ENCODE assay signal across 20 mouse cellular contexts in genomic region chr2:128890661-128891335, GRCm38 (mm10). TPM values are rescaled to one million over a fixed set of nuclear protein-coding genes. Genes with fewer than 3 reads are reported as not detected.
DNase-seq lines count a peak whose midpoint lies in the region; ATAC-seq and TF ChIP-seq lines count a peak whose summit lies in the region.
"Had no signal": no experiment of that assay in that cellular context is flagged by ENCODE, and none has a peak within 500 bp of the region (broad histone marks: within the 10 kb centered on the region; RNA-seq: fewer than 3 reads in every experiment).

No protein-coding gene starts in this region.

- H3K36me3 ChIP-seq in liver, postnatal 0 days (replicated peaks; ENCODE audit: insufficient read depth, low read length): no peaks in the 10 kb centered on the region
- H3K36me3 ChIP-seq: forebrain, embryonic 15.5 days; heart, embryonic 10.5 days; limb, embryonic 12.5 days; lung, embryonic 15.5 days had no signal

- no peaks in the 10 kb centered on the region for H3K9me3 ChIP-seq in liver, postnatal 0 days (ENCODE audit: low read length)
- H3K9me3 ChIP-seq: forebrain, embryonic 15.5 days; heart, embryonic 10.5 days; lung, embryonic 15.5 days had no signal

- 83% methylated on average over 4 of the region's 4 CpGs for WGBS in liver, postnatal 0 days (ENCODE audit: insufficient replicate concordance)

- peak; percentile 7 for DNase-seq in embryo, embryonic 10.5 days (ENCODE audit: low spot score)
- no peak for DNase-seq in embryo, embryonic 9.5 days (ENCODE audit: extremely low spot score)
- DNase-seq in liver, postnatal 0 days: no peak
- DNase-seq in liver (no peak), ES-CJ7 (ENCODE audit: low read depth, low spot score) (peak; percentile 77)
- DNase-seq in induced T-regulatory cell, adult 2 months (ENCODE audit: low read depth): peak; percentile 27
- DNase-seq in ovary, postnatal 36 days (ENCODE audit: low spot score): no peak
- DNase-seq in gastrocnemius, adult 8-10 months (ENCODE audit: low spot score in 2 of 2): no peak
- DNase-seq: adrenal gland, postnatal 14 days; gastrocnemius, postnatal 14 days; kidney, postnatal 36 days; right cerebral cortex, postnatal 25 days; thymus, postnatal 14 days had no signal

- TF ChIP-seq EP300 in liver, postnatal 0 days (IDR thresholded peaks at IDR 0.05; ENCODE audit: low read depth): no peak

- no peak overlapping the region for H3K4me2 ChIP-seq in liver, postnatal 0 days (ENCODE audit: low read depth, low read length)
- H3K4me2 ChIP-seq: forebrain, embryonic 15.5 days; limb, embryonic 12.5 days; lung, embryonic 15.5 days had no signal

- H3K4me3 ChIP-seq in liver, postnatal 0 days (ENCODE audit: low read depth, low read length): no peak overlapping the region
- H3K4me3 ChIP-seq: forebrain, embryonic 15.5 days; heart, embryonic 10.5 days; limb, embryonic 12.5 days; lung, embryonic 15.5 days; megakaryocyte, embryonic 14.5 days had no signal

- no peak for ATAC-seq in liver, postnatal 0 days
- ATAC-seq: forebrain, embryonic 15.5 days; intestine, embryonic 16.5 days had no signal

- no peaks in the 10 kb centered on the region for H3K27me3 ChIP-seq in liver, postnatal 0 days (ENCODE audit: insufficient read depth, low read length)
- H3K27me3 ChIP-seq: forebrain, embryonic 15.5 days; lung, embryonic 15.5 days had no signal

- no peaks in the 10 kb centered on the region for H3K4me1 ChIP-seq in liver, postnatal 0 days (ENCODE audit: insufficient read depth)
- H3K4me1 ChIP-seq: lung, embryonic 15.5 days had no signal

- no peak overlapping the region for H3K9ac ChIP-seq in liver, postnatal 0 days (replicated peaks)
- H3K9ac ChIP-seq: forebrain, embryonic 15.5 days; limb, embryonic 12.5 days; lung, embryonic 15.5 days had no signal

- no peak overlapping the region for H3K27ac ChIP-seq in liver, postnatal 0 days (ENCODE audit: low read depth)
- H3K27ac ChIP-seq: forebrain, embryonic 15.5 days; heart, embryonic 10.5 days; limb, embryonic 12.5 days; lung, embryonic 15.5 days had no signal

- TF ChIP-seq CTCF in liver, postnatal 0 days (IDR thresholded peaks at IDR 0.05; ENCODE audit: low read depth): peak; percentile 54

RNA-seq across cellular contexts. Expression of gene Fbln7, which starts 28.0 kb away (rescaled TPM):
- 0.09 and 0.16 TPM in 2 replicates for polyA plus RNA-seq in liver, postnatal 0 days (2015; fragmentation: Nextera tagmentation; extraction: Ambion mirVana)
- 1 to 10 TPM; 1.4 to 2.7 (median 1.8) TPM for total RNA-seq in gastrocnemius, adult 8-10 months (2022)
- total RNA-seq: neutrophil, adult 5-6 weeks had no signal

RNA-seq across cellular contexts. Expression of gene Zc3h8, which starts 53.1 kb away (rescaled TPM):
- polyA plus RNA-seq in liver, postnatal 0 days (2015; fragmentation: Nextera tagmentation; extraction: Ambion mirVana): 3.0 and 3.6 TPM in 2 replicates
- 1 to 10 TPM; 7.8 to 9.9 (median 8.0) TPM for total RNA-seq in gastrocnemius, adult 8-10 months (2022)

Comparison
In these comparisons a context has a peak if more than half of its experiments do, and no peak if none do; other contexts are left out.
1. DNase-seq: peak in embryo, embryonic 10.5 days (single experiment), ES-CJ7 (single experiment) and induced T-regulatory cell, adult 2 months (single experiment); none in embryo, embryonic 9.5 days (single experiment), liver, postnatal 0 days (single experiment), liver (single experiment), ovary, postnatal 36 days (single experiment) and gastrocnemius, adult 8-10 months (0 of 2).